Mouse (Mus musculus) embryonic facial prominence, embryonic 15.5 days (tissue): ENCODE measurements around the gene Nfkbie. TPM values are rescaled to one million over a fixed set of nuclear protein-coding genes. Genes with fewer than 3 reads are reported as not detected.

Experiments
- ATAC-seq: fragments of 200-750 bp; cut with Nextera tagmentation; 2 replicates; pipeline ENCODE4 v1.8.0; 2017; ENCODE audit warnings: low read depth, moderate TSS enrichment; ENCODE audit not compliant: insufficient number of reproducible peaks, low FRiP score, low TSS enrichment
- H3K27ac ChIP-seq: fragments of 300-500 bp; sonication (generic); replicated peaks from 2 replicates; pipeline ENCODE4 v1.5.1; 2015; ENCODE audit warnings: mild to moderate bottlenecking, inconsistent platforms
- H3K27me3 ChIP-seq: fragments of 300-500 bp; sonication (generic); 2 replicates; pipeline ENCODE4 v1.6.1; 2015; ENCODE audit warnings: inconsistent platforms
- H3K36me3 ChIP-seq: fragments of 300-500 bp; sonication (generic); 2 replicates; pipeline ENCODE4 v1.6.1; 2015; ENCODE audit warnings: mild to moderate bottlenecking, inconsistent platforms
- H3K4me1 ChIP-seq: fragments of 300-500 bp; sonication (generic); 2 replicates; pipeline ENCODE4 v1.6.1; 2015; ENCODE audit warnings: inconsistent platforms
- H3K4me2 ChIP-seq: fragments of 300-500 bp; sonication (generic); replicated peaks from 2 replicates; pipeline ENCODE4 v1.6.1; 2015; ENCODE audit warnings: mild to moderate bottlenecking, inconsistent platforms
- H3K4me3 ChIP-seq: fragments of 300-500 bp; sonication (generic); replicated peaks from 2 replicates; pipeline ENCODE4 v1.5.1; 2015; ENCODE audit warnings: mild to moderate bottlenecking, inconsistent platforms
- H3K9ac ChIP-seq: fragments of 300-500 bp; sonication (generic); 2 replicates; pipeline ENCODE4 v1.6.1; 2015; ENCODE audit warnings: inconsistent platforms
- H3K9me3 ChIP-seq: fragments of 300-500 bp; sonication (generic); replicated peaks from 2 replicates; pipeline ENCODE4 v1.6.1; 2016; ENCODE audit warnings: inconsistent platforms
- WGBS: fragments of 180-500 bp; shearing (Covaris S2); methylation state at CpG from one replicate; pipeline ENCODE4 v1.1.7; 2015; 5-methylcytosine and 5-hydroxymethylcytosine counted together
- polyA plus RNA-seq: library from polyadenylated mRNA; unstranded; fragments of >200 nt; fragmentation: Nextera tagmentation; extraction: Ambion mirVana; gene quantifications from 2 replicates; pipeline ENCODE4 v1.2.1, GENCODE M21; 2015

Nfkbie gene
- polyA plus RNA-seq, 1 experiment from 2014 or later = 6.3 TPM

GRCm38 (mm10) chr17:45518766-45519475, 36.6 kb upstream of the Nfkbie start:
- ATAC-seq = no peak
- Histone ChIP-seq H3K9me3 (no peaks in the 10 kb centered on the region), H3K36me3 (0 out of 2 replicates have a peak, but pooled peaks cover 11% of the 10 kb centered on the region), H3K4me1 (peaks cover 15% of the 10 kb centered on the region; the same call in 1 of the 2 replicates), H3K9ac (no peak overlapping the region), H3K27me3 (0 out of 2 replicates have a peak, but pooled peaks cover 5% of the 10 kb centered on the region), H3K27ac (no peak overlapping the region), H3K4me3 (no peak overlapping the region), H3K4me2 (no peak overlapping the region)
- WGBS = 88% methylated on average over 12 of the region's 12 CpGs

- WGBS = 81% methylated on average over 11 of the region's 11 CpGs
- Histone ChIP-seq H3K27me3 (peaks cover 16% of the 10 kb centered on the region), H3K27ac (no peak overlapping the region), H3K36me3 (0 out of 2 replicates have a peak, but pooled peaks cover 11% of the 10 kb centered on the region), H3K9me3 (no peaks in the 10 kb centered on the region), H3K4me3 (no peak overlapping the region), H3K9ac (no peak overlapping the region), H3K4me2 (no peak overlapping the region), H3K4me1 (peaks cover 15% of the 10 kb centered on the region; the same call in 1 of the 2 replicates)
- no peak for ATAC-seq
These were observed 35.4 kb upstream of the Nfkbie start for GRCm38 (mm10) chr17:45520136-45520535.

DNA sequence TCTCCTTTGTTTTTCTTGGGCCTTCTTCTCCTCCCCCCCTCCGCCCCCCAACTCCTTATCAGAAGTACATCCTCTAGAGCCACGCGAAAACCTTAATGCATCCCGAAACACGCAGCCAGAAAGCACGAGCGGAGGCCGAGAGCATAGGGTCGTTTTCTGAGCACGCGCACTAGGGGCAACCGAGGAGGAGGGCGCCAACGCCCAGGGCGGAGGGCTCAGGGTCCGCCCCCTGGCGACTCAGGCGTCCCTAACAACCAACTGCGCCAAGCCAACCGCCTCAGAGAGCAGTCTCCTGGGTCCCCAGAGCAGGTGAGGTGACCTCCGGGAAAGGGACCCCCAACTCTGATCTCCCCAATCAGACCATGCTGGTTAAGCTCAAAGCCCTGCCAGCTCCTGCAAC, 32.2 kb upstream of the Nfkbie start, which contains the start of gene Tcte1:
Tcte1 (plus strand) TSS at position 172 of the 400 bp plus-strand sequence.
- H3K27me3 ChIP-seq = peaks cover 19% of the 10 kb centered on the region
- peaks cover 15% of the 10 kb centered on the region; the same call in 1 of the 2 replicates for H3K4me1 ChIP-seq
- H3K9me3 ChIP-seq = no peaks in the 10 kb centered on the region
- H3K27ac ChIP-seq = no peak within 1 kb of the TSS
- peak; percentile 64 for ATAC-seq
- 0 out of 2 replicates have a peak, but pooled peaks cover 8% of the 10 kb centered on the region for H3K36me3 ChIP-seq
- peak within 1 kb of the TSS; percentile 39 for H3K9ac ChIP-seq
- peak within 1 kb of the TSS; percentile 39 for H3K4me3 ChIP-seq
- peak within 1 kb of the TSS; percentile 71 for H3K4me2 ChIP-seq
- WGBS = 1% methylated on average over 21 of the region's 21 CpGs

DNA sequence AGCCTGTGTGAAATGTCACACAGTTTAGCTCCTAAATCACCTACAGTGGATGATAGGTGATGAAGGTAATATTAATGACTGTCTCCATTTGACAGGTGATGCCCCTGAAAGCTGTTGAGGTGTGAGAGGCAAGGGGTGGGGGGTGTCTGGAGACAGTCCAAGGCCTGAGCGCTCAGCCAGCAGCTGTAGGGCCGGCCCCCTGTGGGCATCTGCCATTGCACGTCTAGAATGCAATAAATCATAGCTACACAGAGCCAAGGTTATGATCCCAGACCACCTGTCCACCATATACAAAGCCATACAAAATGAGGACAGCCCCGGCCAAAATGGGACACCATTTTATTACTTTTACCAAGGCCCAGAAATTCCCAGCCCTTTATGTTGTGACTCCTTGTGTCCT, 30.5 kb upstream of the Nfkbie start:
- no peaks in the 10 kb centered on the region for H3K36me3 ChIP-seq
- no peaks in the 10 kb centered on the region for H3K9me3 ChIP-seq
- no peak overlapping the region for H3K9ac ChIP-seq
- no peak for ATAC-seq
- no peak overlapping the region for H3K4me3 ChIP-seq
- 79% methylated on average over 4 of the region's 4 CpGs for WGBS
- H3K4me2 ChIP-seq = no peak overlapping the region
- H3K27ac ChIP-seq = no peak overlapping the region
- peaks cover 26% of the 10 kb centered on the region for H3K27me3 ChIP-seq
- H3K4me1 ChIP-seq = peaks cover 15% of the 10 kb centered on the region; the same call in 1 of the 2 replicates

DNA sequence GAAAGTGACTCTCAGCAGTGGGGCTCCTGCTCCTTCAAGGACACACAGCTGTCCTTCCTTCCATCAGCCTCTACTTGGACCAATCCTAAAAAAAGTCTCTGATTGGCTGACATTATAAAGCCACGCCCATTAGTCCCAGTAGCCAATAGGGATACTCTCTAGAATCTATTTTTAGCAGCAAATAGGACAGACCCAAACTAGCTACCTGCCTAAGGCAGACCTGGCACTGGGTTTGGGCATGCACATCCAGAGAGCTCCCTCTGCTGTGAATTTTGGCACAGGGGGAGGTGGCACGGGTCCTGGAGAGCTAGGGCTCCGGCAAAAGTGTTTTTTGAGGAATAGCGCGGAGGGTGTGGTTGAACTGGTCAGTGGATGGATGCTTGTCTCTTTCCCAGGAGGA, 28.9 kb upstream of the Nfkbie start:
- 26% methylated on average over 5 of the region's 5 CpGs for WGBS
- Histone ChIP-seq H3K4me1 (peaks cover 15% of the 10 kb centered on the region; the same call in 1 of the 2 replicates), H3K9ac (no peak overlapping the region), H3K9me3 (no peaks in the 10 kb centered on the region), H3K4me3 (no peak overlapping the region), H3K4me2 (no peak overlapping the region), H3K36me3 (no peaks in the 10 kb centered on the region), H3K27ac (no peak overlapping the region), H3K27me3 (peaks cover 34% of the 10 kb centered on the region)
- ATAC-seq = no peak

DNA sequence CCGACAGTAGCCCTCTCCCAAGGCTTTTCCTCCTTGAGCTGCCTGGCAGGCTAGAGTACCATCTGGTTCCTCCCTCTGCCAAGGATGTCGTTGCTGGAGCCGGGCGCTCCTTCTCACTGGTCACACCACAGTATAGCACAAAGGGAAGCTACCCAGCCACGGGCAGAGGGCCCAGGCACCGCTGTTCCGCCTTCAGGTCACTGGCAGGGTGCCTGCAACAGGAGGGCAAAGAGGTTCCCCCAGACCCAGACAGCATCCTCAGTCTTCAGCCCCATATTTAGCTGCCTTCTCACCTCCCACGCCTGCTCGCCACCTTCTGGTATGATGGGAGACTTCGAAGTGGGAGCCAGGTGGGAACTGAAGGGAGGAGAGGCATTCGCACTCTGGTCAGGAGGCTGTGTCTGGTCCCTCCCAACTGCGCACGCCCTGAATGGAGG, 25.1 kb upstream of the Nfkbie start:
- H3K4me1 ChIP-seq = no peaks in the 10 kb centered on the region
- no peak overlapping the region for H3K4me2 ChIP-seq
- ATAC-seq = no peak
- no peak overlapping the region for H3K27ac ChIP-seq
- no peaks in the 10 kb centered on the region for H3K36me3 ChIP-seq
- H3K27me3 ChIP-seq = peaks cover 47% of the 10 kb centered on the region
- WGBS = 45% methylated on average over 13 of the region's 13 CpGs
- no peaks in the 10 kb centered on the region for H3K9me3 ChIP-seq
- no peak overlapping the region for H3K9ac ChIP-seq
- H3K4me3 ChIP-seq = no peak overlapping the region

DNA sequence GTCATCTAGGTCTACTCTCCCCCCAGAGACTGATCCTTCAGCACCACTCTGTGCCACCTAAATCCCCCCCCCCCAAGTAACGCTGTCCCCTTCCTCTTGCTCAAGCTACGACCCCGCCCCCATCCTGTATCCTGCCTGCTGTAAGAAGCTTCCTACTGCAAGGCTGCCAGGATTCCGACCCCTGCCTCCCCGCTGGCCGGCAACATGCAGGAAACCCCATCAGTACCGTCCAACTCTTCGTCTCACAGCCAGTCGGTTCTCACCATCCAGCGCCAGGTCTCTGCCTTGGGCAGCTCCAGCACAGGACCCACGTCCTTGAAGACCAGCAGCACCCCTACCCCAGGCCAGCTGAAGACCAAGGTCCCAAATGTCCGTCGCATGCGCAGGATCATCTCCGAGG, 22.6 kb upstream of the Nfkbie start:
- WGBS = 49% methylated on average over 15 of the region's 15 CpGs
- Histone ChIP-seq H3K4me2 (no peak overlapping the region), H3K27ac (no peak overlapping the region), H3K36me3 (no peaks in the 10 kb centered on the region), H3K27me3 (peaks cover 63% of the 10 kb centered on the region), H3K9ac (no peak overlapping the region), H3K9me3 (no peaks in the 10 kb centered on the region), H3K4me1 (no peaks in the 10 kb centered on the region), H3K4me3 (no peak overlapping the region)
- no peak for ATAC-seq

- H3K27ac ChIP-seq = no peak overlapping the region
- no peak for ATAC-seq
- H3K27me3 ChIP-seq = peaks cover 71% of the 10 kb centered on the region
- H3K9me3 ChIP-seq = no peaks in the 10 kb centered on the region
- H3K4me2 ChIP-seq = no peak overlapping the region
- no peaks in the 10 kb centered on the region for H3K36me3 ChIP-seq
- no peak overlapping the region for H3K4me3 ChIP-seq
- H3K4me1 ChIP-seq = no peaks in the 10 kb centered on the region
- H3K9ac ChIP-seq = no peak overlapping the region
- WGBS = 6% methylated on average over 5 of the region's 5 CpGs
These were observed 19.2 kb upstream of the Nfkbie start for GRCm38 (mm10) chr17:45536264-45536663.

GRCm38 (mm10) chr17:45538394-45538793, 17.1 kb upstream of the Nfkbie start:
- no peak overlapping the region for H3K27ac ChIP-seq
- WGBS = 60% methylated on average over 4 of the region's 4 CpGs
- H3K4me3 ChIP-seq = no peak overlapping the region
- no peak overlapping the region for H3K4me2 ChIP-seq
- no peaks in the 10 kb centered on the region for H3K9me3 ChIP-seq
- ATAC-seq = no peak
- H3K9ac ChIP-seq = no peak overlapping the region
- peaks cover 66% of the 10 kb centered on the region for H3K27me3 ChIP-seq
- H3K4me1 ChIP-seq = no peaks in the 10 kb centered on the region
- H3K36me3 ChIP-seq = no peaks in the 10 kb centered on the region

DNA sequence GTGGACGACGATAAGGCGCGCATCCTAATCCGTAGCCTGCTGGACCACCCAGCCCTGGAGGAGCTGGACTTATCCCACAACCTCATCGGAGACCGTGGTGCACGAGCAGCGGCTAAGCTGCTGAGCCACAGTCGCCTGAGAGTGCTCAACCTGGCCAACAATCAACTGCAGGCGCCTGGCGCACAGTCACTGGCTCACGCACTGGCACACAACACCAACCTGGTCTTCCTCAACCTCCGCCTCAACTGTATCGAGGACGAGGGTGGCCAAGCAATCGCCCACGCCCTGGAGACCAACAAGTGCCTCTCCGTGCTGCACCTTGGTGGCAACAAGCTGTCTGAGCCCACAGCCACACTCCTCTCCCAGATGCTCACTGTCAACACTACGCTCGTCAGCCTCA, 15.8 kb upstream of the Nfkbie start:
- WGBS = 78% methylated on average over 21 of the region's 21 CpGs
- H3K27ac ChIP-seq = no peak overlapping the region
- peaks cover 9% of the 10 kb centered on the region for H3K4me1 ChIP-seq
- no peak overlapping the region for H3K4me3 ChIP-seq
- H3K27me3 ChIP-seq = peaks cover 69% of the 10 kb centered on the region
- no peak for ATAC-seq
- H3K9me3 ChIP-seq = no peaks in the 10 kb centered on the region
- H3K9ac ChIP-seq = no peak overlapping the region
- no peak overlapping the region for H3K4me2 ChIP-seq
- no peaks in the 10 kb centered on the region for H3K36me3 ChIP-seq

GRCm38 (mm10) chr17:45542129-45542528, 13.4 kb upstream of the Nfkbie start:
- no peak for ATAC-seq
- Histone ChIP-seq H3K9me3 (no peaks in the 10 kb centered on the region), H3K27me3 (peaks cover 72% of the 10 kb centered on the region), H3K36me3 (no peaks in the 10 kb centered on the region), H3K9ac (no peak overlapping the region), H3K27ac (no peak overlapping the region), H3K4me3 (no peak overlapping the region), H3K4me1 (peaks cover 22% of the 10 kb centered on the region), H3K4me2 (no peak overlapping the region)
- 31% methylated on average over 6 of the region's 6 CpGs for WGBS

DNA sequence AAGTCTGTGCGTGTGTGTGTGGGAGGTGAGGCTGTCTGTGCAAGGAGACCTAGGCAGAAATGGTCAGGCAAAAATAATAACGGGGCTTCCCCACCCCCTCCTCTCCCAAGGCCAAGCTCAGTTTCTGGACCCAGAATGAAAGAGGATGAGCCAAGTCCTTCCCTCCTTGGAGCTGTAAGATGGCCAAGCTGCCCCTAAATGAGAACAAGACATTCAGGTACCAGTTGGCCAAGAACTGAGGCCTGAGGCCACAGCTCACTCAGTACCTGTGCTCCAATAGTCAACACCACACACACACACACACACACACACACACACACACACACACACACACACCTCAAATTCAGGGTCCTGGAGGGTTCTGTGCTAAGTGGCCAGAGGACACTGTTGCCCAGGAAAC, 12.8 kb upstream of the Nfkbie start:
- H3K4me1 ChIP-seq = peaks cover 22% of the 10 kb centered on the region
- WGBS = 74% methylated on average over 2 of the region's 2 CpGs
- H3K4me2 ChIP-seq = no peak overlapping the region
- no peaks in the 10 kb centered on the region for H3K9me3 ChIP-seq
- no peaks in the 10 kb centered on the region for H3K36me3 ChIP-seq
- ATAC-seq = no peak
- no peak overlapping the region for H3K27ac ChIP-seq
- H3K9ac ChIP-seq = no peak overlapping the region
- H3K27me3 ChIP-seq = peaks cover 78% of the 10 kb centered on the region
- no peak overlapping the region for H3K4me3 ChIP-seq
